Mouse (Mus musculus) forebrain, embryonic 13.5 days (tissue): ENCODE results near the gene Neurog3. TPM values are rescaled to one million over a fixed set of nuclear protein-coding genes. Genes with fewer than 3 reads are reported as not detected.
A peak's percentile ranks its signal among the peaks of the same experiment; 100 is the strongest.

Experiments
- ATAC-seq: fragments of 200-750 bp; cut with Nextera tagmentation; 2 replicates; pipeline ENCODE4 v1.8.0; 2017
- H3K27ac ChIP-seq: fragments of 300-500 bp; sonication (generic); 2 replicates; pipeline ENCODE4 v1.5.1; 2015; ENCODE audit warnings: inconsistent platforms, mild to moderate bottlenecking, moderate library complexity
- H3K27me3 ChIP-seq: fragments of 300-500 bp; sonication (generic); 2 replicates; pipeline ENCODE4 v1.6.1; 2015; ENCODE audit warnings: mild to moderate bottlenecking, inconsistent platforms
- H3K36me3 ChIP-seq: fragments of 300-500 bp; sonication (generic); 2 replicates; pipeline ENCODE4 v1.6.1; 2015; ENCODE audit warnings: mild to moderate bottlenecking, inconsistent platforms; ENCODE audit not compliant: poor library complexity, severe bottlenecking
- H3K4me1 ChIP-seq: fragments of 300-500 bp; sonication (generic); 2 replicates; pipeline ENCODE4 v1.6.1; 2015; ENCODE audit warnings: inconsistent platforms
- H3K4me2 ChIP-seq: fragments of 300-500 bp; sonication (generic); 2 replicates; pipeline ENCODE4 v1.6.1; 2015; ENCODE audit warnings: inconsistent platforms, mild to moderate bottlenecking, moderate library complexity
- H3K4me3 ChIP-seq: fragments of 300-500 bp; sonication (generic); 2 replicates; pipeline ENCODE4 v1.5.1; 2015; ENCODE audit warnings: mild to moderate bottlenecking, inconsistent platforms
- H3K9ac ChIP-seq: fragments of 300-500 bp; sonication (generic); 2 replicates; pipeline ENCODE4 v1.6.1; 2015; ENCODE audit warnings: mild to moderate bottlenecking, inconsistent platforms
- H3K9me3 ChIP-seq: fragments of 300-500 bp; sonication (generic); replicated peaks from 2 replicates; pipeline ENCODE4 v1.6.1; 2016; ENCODE audit warnings: inconsistent platforms
- WGBS: fragments of 180-500 bp; shearing (Covaris S2); methylation state at CpG from one replicate; pipeline ENCODE4 v1.1.7; 2015; 5-methylcytosine and 5-hydroxymethylcytosine counted together
- polyA plus RNA-seq: library from polyadenylated mRNA; unstranded; fragments of >200 nt; fragmentation: Nextera tagmentation; extraction: Ambion mirVana; gene quantifications from 2 replicates; pipeline ENCODE4 v1.2.1, GENCODE M21; 2015

Neurog3 gene
- polyA plus RNA-seq, 1 experiment from 2014 or later, result 0.41 TPM

DNA sequence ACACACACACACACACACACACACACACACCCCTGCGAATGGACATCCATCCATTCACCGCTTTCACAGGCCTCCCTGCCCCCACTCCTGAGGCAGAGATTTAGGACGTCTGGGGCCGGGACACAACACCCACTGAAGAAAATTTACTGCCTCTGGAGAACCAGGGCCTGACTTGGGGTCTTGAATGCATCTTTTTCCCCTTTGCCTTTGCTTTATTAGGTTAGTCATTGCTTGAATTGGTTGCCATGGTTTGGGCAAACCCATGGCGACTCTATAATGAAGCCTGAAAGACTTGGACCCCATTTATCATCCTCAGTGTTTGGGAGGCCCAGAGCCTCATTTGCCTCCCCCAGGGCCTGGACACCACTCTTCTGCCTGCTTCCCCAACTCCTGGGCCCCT is 13.1 kb downstream of the Neurog3 start:
- WGBS, result 54% methylated on average over 5 of the region's 5 CpGs
- Histone ChIP-seq H3K27me3 (peaks cover 6% of the 10 kb centered on the region), H3K4me2 (no peak overlapping the region), H3K9me3 (no peaks in the 10 kb centered on the region), H3K36me3 (no peaks in the 10 kb centered on the region), H3K4me3 (no peak overlapping the region), H3K27ac (no peak overlapping the region), H3K4me1 (no peaks in the 10 kb centered on the region), H3K9ac (no peak overlapping the region)
- no peak for ATAC-seq

DNA sequence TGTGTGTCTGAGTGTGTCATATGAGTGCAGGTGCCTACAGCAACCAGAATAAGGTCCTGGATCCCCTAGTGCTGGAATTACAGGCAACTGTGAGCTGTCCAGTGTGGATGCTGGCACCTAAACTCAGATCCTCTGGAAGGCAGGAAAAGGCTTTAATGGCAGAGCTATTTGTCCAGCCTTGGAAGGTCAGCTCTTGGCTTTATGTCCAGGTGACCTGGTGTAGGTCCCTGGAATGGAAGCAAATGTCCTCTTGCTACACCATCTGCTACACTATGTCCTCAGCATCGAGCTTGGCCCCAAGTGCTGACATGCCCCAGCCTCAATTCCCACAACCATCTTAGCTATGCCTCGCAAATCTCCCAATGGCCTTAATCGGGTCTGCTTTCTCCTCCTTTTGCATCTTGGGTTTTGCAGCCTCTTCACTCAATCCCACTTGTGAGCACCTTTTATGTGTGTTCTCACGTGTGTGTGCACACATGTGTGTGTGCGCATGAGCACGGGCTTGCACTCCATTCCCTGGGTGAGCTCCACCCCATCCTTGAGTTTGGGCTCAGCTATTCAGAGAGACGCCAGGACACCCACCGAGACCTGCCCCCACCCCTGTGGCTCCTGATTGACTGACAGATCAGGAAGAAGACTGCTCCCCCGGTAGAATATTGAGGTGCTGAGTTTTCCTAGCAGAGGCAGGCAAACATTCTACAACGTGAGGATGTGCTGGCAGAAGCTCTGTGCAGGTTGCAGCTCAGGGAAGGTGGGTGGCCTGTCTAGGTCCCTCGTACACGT is 14.8 kb downstream of the Neurog3 start:
- Histone ChIP-seq H3K27me3 (peaks cover 6% of the 10 kb centered on the region), H3K27ac (no peak overlapping the region), H3K4me3 (no peak overlapping the region), H3K9me3 (no peaks in the 10 kb centered on the region), H3K4me2 (no peak overlapping the region), H3K36me3 (no peaks in the 10 kb centered on the region), H3K4me1 (no peaks in the 10 kb centered on the region), H3K9ac (no peak overlapping the region)
- ATAC-seq, result no peak
- whole genome bisulfite sequencing, result 43% methylated on average over 12 of the region's 12 CpGs

DNA sequence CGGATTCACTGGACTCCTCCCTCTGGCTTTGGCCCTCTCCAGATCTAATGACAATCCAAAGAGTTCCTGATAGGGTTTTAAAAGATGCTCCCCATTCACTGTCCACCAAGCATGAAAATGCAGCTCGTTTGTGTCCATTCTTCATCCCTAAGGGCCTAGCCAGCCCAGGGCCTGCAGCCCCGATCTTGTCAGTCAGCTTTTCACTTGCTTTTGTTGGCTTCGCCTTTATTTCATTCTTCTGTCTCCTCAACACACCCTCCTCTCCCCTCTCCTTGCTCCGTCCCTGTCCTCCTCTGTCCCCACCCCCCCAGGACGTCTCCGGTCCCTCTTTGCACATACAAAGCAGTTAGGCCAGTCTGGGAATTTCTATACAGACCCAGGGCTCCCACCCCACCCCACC is 17.0 kb downstream of the Neurog3 start:
- Histone ChIP-seq H3K27me3 (peaks cover 6% of the 10 kb centered on the region; the same call in 1 of the 2 replicates), H3K4me3 (no peak overlapping the region), H3K4me1 (no peaks in the 10 kb centered on the region), H3K9ac (no peak overlapping the region), H3K9me3 (no peaks in the 10 kb centered on the region), H3K4me2 (no peak overlapping the region), H3K36me3 (no peaks in the 10 kb centered on the region), H3K27ac (no peak overlapping the region)
- no peak for ATAC-seq
- WGBS, result 3% methylated on average over 7 of the region's 7 CpGs

DNA sequence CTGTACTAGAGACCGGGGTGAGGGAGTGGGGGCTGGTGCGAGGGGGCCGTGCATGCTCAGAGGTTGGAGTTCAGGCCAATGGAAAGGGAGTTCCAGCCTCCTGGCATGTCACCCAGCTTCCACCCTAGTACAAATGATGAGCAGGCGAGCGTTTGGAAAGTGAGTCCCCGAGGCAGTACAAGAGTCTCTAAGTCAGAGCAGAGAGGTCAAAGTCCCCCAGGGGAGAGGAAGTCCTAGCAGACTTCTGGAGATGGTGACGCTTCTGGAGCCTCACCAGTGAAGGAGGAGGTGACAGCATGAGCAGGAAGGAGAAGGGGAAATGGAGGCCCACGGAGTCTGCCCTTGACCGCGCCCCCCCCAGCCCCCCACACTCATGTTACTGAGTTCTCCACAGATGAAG is 29.5 kb downstream of the Neurog3 start:
- Histone ChIP-seq H3K4me3 (no peak overlapping the region), H3K27me3 (no peaks in the 10 kb centered on the region), H3K9ac (no peak overlapping the region), H3K9me3 (peaks cover 2% of the 10 kb centered on the region; the same call in 1 of the 2 replicates), H3K36me3 (no peaks in the 10 kb centered on the region), H3K4me2 (no peak overlapping the region), H3K4me1 (no peaks in the 10 kb centered on the region), H3K27ac (no peak overlapping the region)
- 71% methylated on average over 10 of the region's 10 CpGs for WGBS
- no peak for ATAC-seq

DNA sequence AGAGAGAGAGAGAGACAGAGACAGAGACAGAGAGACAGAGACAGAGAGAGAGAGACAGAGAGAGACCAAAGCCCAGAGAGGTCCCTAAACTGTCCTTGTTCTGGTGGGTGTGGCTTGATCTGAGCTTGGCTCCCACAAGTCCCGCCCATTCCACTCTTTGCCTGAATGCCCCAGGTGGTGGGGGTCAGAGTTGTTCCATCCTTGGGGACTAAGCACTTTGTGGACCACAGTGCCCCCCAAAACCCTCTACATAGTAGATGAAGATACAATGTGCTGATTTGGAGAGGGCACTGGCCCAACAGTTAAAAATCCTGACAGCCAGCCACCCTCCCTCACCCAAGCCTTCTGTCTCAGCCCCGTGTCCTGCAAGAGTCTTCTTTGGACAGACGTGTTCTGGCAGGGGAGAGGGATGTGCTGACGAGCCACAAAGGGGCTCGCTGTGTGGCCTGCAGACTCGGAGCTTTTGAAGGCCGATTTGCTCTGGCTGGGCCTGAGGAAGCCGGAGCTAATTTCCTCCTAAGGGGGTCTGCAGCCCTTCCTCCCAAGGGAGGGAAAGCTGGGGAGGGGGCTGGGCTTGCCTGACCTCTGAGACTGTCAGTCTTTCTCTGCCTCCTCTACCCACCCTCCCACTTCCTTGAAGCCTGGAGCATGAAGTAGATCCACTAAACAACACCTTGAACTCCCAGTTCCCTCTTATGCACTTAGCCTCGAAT is 40.1 kb downstream of the Neurog3 start:
- no peak for ATAC-seq
- no peaks in the 10 kb centered on the region for H3K36me3 ChIP-seq
- 3% methylated on average over 9 of the region's 9 CpGs for WGBS
- H3K27ac ChIP-seq, result no peak overlapping the region
- no peak overlapping the region for H3K9ac ChIP-seq
- H3K9me3 ChIP-seq, result 0 out of 2 replicates have a peak, but pooled peaks cover 2% of the 10 kb centered on the region
- H3K4me1 ChIP-seq, result peaks cover 22% of the 10 kb centered on the region; the same call in 1 of the 2 replicates
- no peak overlapping the region for H3K4me3 ChIP-seq
- peaks cover under 1% of the 10 kb centered on the region; the same call in 1 of the 2 replicates for H3K27me3 ChIP-seq
- H3K4me2 ChIP-seq, result no peak overlapping the region

DNA sequence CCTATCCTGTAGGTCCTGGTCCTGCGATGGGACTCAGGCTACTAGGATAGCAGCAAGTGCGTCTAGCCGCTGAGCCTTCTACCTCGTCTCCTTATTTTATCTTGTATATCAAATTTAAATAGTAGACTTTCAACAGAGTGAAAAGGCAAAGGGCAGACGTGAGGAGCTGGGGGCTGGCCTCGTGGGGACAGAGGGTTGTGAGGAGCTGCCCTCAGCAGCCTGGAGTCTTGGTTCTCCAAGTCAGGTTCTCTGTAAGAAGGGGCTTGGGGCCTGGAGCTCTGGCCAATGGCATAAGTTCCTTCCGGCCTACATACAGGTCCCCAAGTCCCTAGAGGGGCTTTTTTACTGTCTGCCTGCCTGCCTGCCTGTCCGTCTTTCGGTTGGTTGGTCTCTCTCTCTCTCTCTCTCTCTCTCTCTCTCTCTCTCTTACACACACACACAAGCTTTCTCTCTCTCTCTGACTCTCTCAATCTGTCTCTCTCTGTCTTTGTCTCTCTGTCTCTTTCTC is 41.1 kb downstream of the Neurog3 start:
- no peak overlapping the region for H3K27ac ChIP-seq
- no peak overlapping the region for H3K4me3 ChIP-seq
- no peak for ATAC-seq
- 13% methylated on average over 9 of the region's 9 CpGs for WGBS
- H3K4me1 ChIP-seq, result peaks cover 22% of the 10 kb centered on the region; the same call in 1 of the 2 replicates
- H3K4me2 ChIP-seq, result no peak overlapping the region
- peaks cover 3% of the 10 kb centered on the region; the same call in 1 of the 2 replicates for H3K27me3 ChIP-seq
- 0 out of 2 replicates have a peak overlapping the region, but pooled peaks have one; percentile 16 for H3K9ac ChIP-seq
- 0 out of 2 replicates have a peak, but pooled peaks cover 9% of the 10 kb centered on the region for H3K9me3 ChIP-seq
- H3K36me3 ChIP-seq, result no peaks in the 10 kb centered on the region

DNA sequence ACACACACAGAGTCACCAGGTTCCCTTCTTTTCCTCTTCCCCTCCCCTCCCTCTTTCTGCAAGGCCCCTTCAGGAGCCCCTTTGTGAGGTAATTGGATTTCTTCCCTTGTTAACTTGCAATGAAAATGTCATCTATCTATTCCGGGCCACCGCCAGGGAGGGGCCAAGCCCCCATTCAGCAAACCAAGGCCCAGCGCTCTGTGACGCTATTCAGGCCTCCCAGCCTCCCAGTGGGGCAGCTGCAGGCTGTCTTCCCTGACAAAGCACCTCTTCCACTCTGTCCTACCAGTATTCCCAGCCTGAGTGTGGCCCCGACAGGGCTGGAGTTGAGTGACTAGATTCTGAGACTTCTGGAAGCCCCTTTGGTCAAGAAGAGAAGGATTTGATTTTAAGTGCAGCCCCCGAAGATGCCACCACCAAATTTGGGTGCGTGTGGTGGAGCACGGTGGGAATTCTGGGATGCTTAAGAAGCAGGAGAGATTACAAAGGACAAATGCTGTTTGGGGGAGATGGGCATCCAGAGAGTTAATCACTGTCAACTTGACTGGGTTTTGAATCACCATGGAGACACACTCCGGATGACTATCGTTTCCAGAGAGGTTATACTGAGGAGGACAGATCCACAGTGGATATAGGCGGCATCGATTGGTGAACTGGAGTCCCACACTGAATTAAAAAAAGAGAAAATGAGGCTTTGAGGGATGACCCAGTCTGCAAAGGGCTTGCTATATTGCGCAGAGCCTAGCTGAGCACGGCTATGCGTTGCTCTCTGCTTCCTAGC is 41.8 kb downstream of the Neurog3 start:
- WGBS, result 24% methylated on average over 15 of the region's 15 CpGs
- Histone ChIP-seq H3K27me3 (peaks cover 3% of the 10 kb centered on the region; the same call in 1 of the 2 replicates), H3K4me1 (peaks cover 22% of the 10 kb centered on the region; the same call in 1 of the 2 replicates), H3K4me3 (no peak overlapping the region), H3K9me3 (0 out of 2 replicates have a peak, but pooled peaks cover 9% of the 10 kb centered on the region), H3K27ac (no peak overlapping the region), H3K9ac (no peak overlapping the region), H3K36me3 (no peaks in the 10 kb centered on the region), H3K4me2 (no peak overlapping the region)
- ATAC-seq, result no peak

DNA sequence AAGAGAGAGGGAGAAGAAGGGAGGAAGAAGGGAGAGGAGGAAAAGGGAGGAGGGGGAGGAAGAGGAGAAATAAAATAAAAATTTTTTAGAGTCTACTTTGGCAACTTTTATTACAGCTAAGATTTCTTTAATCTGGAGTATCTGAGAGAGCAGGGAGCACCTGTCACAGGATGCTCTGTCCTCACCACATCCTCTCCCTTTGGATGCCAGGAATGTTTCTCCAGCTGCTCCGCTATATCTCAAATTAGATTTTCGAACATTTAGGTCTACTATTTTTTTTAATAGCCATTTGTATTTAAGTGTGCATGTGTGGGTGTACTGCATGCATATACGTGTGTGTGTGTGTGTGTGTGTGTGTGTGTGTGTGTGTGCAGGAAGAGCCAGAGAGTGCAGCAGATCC is 47.1 kb downstream of the Neurog3 start:
- no peak overlapping the region for H3K4me3 ChIP-seq
- H3K4me1 ChIP-seq, result peaks cover 2% of the 10 kb centered on the region; the same call in 1 of the 2 replicates
- ATAC-seq, result no peak
- no peak overlapping the region for H3K27ac ChIP-seq
- H3K9me3 ChIP-seq, result 0 out of 2 replicates have a peak, but pooled peaks cover 9% of the 10 kb centered on the region
- WGBS, result 94% methylated on average over 3 of the region's 3 CpGs
- H3K9ac ChIP-seq, result no peak overlapping the region
- H3K27me3 ChIP-seq, result peaks cover 11% of the 10 kb centered on the region
- H3K4me2 ChIP-seq, result no peak overlapping the region
- H3K36me3 ChIP-seq, result no peaks in the 10 kb centered on the region

DNA sequence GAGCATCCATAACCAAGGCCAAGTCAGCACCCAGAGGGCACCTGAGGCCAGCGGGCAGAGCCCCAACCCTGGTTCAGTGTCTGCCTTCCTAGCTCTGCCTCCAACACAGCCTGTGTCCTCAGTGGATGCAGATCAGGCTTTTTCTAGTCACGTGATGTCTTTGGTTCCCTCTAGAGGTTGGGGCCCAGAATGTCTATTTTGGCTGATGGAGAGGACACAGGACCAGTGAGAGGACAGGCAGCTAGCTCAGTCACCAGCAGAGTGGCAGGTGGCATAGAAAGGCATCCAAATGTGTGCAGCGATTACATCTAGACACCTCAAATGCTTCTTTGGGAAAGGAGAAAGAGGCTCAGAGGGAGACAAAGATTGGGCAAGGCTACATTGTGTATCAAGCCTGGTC is 48.8 kb downstream of the Neurog3 start:
- H3K9ac ChIP-seq, result no peak overlapping the region
- H3K4me2 ChIP-seq, result no peak overlapping the region
- no peaks in the 10 kb centered on the region for H3K36me3 ChIP-seq

DNA sequence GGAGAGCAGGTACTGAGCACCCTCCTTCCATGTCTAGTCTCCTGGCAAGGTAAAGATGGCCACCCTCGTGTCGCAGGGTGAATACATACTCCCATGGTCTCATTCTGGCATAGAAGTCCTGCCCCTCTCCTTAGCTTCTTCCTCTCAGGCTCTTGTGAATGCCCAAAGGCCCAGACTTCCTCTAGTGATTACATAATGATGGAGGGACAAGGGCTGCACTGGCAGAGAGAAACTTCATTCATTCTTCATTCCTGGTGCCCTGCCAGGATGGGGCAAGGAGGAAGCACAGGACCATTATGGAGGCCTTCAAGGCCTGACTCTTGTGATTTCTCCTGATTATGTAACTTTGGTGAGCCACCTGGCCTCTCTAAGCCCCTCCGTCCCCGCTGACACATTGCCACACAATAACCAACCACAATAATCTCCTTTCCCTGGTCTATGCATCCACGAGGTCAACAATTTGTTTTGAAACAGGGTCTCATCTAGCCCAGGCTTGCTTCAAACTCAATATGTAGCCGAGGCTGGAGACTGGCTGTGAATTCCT is 49.7 kb downstream of the Neurog3 start:
- Histone ChIP-seq H3K36me3 (no peaks in the 10 kb centered on the region), H3K27me3 (peaks cover 11% of the 10 kb centered on the region), H3K4me1 (no peaks in the 10 kb centered on the region), H3K4me2 (no peak overlapping the region), H3K4me3 (no peak overlapping the region), H3K27ac (no peak overlapping the region), H3K9me3 (0 out of 2 replicates have a peak, but pooled peaks cover 9% of the 10 kb centered on the region), H3K9ac (no peak overlapping the region)
- ATAC-seq, result no peak
- WGBS, result 74% methylated on average over 6 of the region's 6 CpGs

More for the DNA sequence above, 48.8 kb downstream of the Neurog3 start:
- Histone ChIP-seq H3K4me1 (no peaks in the 10 kb centered on the region), H3K27ac (no peak overlapping the region), H3K9me3 (0 out of 2 replicates have a peak, but pooled peaks cover 9% of the 10 kb centered on the region), H3K27me3 (peaks cover 11% of the 10 kb centered on the region), H3K4me3 (no peak overlapping the region)
- WGBS, result 39% methylated on average over 3 of the region's 3 CpGs
- ATAC-seq, result no peak

DNA sequence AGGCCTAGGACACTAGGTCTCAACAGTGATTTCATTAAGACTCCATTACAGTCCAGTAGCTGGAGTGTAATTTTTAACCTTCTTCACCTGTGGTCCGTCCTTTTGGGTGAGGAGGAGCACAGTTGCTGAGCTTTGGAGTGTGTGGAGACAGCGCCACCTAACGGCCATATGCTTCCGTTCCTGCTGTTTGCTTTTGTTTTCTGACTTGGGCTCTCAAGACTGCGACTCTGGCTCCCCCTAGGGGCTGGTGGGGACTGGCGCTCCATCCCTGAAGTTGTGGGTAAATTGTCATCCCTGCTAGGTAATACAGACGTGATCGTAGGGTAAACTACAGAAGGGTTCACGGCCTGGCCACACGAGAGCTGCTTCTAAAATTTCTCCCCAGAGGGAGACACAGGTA is 50.2 kb downstream of the Neurog3 start:
- no peak overlapping the region for H3K4me3 ChIP-seq
- ATAC-seq, result peak; percentile 65
- no peak overlapping the region for H3K27ac ChIP-seq
- H3K4me1 ChIP-seq, result no peaks in the 10 kb centered on the region
- no peaks in the 10 kb centered on the region for H3K36me3 ChIP-seq
- H3K9ac ChIP-seq, result no peak overlapping the region
- H3K4me2 ChIP-seq, result no peak overlapping the region
- H3K9me3 ChIP-seq, result 0 out of 2 replicates have a peak, but pooled peaks cover 6% of the 10 kb centered on the region
- H3K27me3 ChIP-seq, result peaks cover 10% of the 10 kb centered on the region
- WGBS, result 0% methylated on average over 10 of the region's 10 CpGs
